17 mouse cellular contexts compared by ENCODE assay signal in genomic region chr3:130289220-130289619, GRCm38 (mm10).
DNase-seq lines count a peak whose midpoint lies in the region; ATAC-seq lines count a peak whose summit lies in the region.
"Had no signal": no experiment of that assay in that cellular context is flagged by ENCODE, and none has a peak within 500 bp of the region (broad histone marks: within the 10 kb centered on the region; RNA-seq: fewer than 3 reads in every experiment).

No protein-coding gene starts in this region.

- no peak overlapping the region for H3K4me2 ChIP-seq in forebrain, embryonic 13.5 days
- no peak overlapping the region for H3K4me2 ChIP-seq in forebrain, embryonic 11.5 days (ENCODE audit: low read depth, low read length, severe bottlenecking)
- no peak overlapping the region for H3K4me2 ChIP-seq in hindbrain, embryonic 14.5 days (replicated peaks)
- H3K4me2 ChIP-seq in hindbrain, embryonic 13.5 days, result no peak overlapping the region
- no peak overlapping the region for H3K4me2 ChIP-seq in midbrain, embryonic 12.5 days (replicated peaks)
- H3K4me2 ChIP-seq: embryonic facial prominence, embryonic 12.5 days; intestine, embryonic 15.5 days had no signal

- no peaks in the 10 kb centered on the region for H3K9me3 ChIP-seq in forebrain, embryonic 13.5 days (replicated peaks)
- no peaks in the 10 kb centered on the region for H3K9me3 ChIP-seq in forebrain, embryonic 11.5 days (ENCODE audit: control insufficient read depth, low read length)
- H3K9me3 ChIP-seq in hindbrain, embryonic 14.5 days (ENCODE audit: control insufficient read depth, low read length), result no peaks in the 10 kb centered on the region
- H3K9me3 ChIP-seq in hindbrain, embryonic 13.5 days, result no peaks in the 10 kb centered on the region
- H3K9me3 ChIP-seq in midbrain, embryonic 12.5 days, result no peaks in the 10 kb centered on the region
- H3K9me3 ChIP-seq: embryonic facial prominence, embryonic 12.5 days; heart, embryonic 10.5 days; hindbrain, embryonic 10.5 days; intestine, embryonic 15.5 days had no signal

- no peak overlapping the region for H3K9ac ChIP-seq in forebrain, embryonic 13.5 days
- H3K9ac ChIP-seq in forebrain, embryonic 11.5 days (ENCODE audit: low read length), result no peak overlapping the region
- H3K9ac ChIP-seq in hindbrain, embryonic 14.5 days, result no peak overlapping the region
- no peak overlapping the region for H3K9ac ChIP-seq in hindbrain, embryonic 13.5 days
- no peak overlapping the region for H3K9ac ChIP-seq in midbrain, embryonic 12.5 days (replicated peaks)
- H3K9ac ChIP-seq: embryonic facial prominence, embryonic 12.5 days; intestine, embryonic 15.5 days had no signal

- WGBS in forebrain, embryonic 13.5 days, result 55% methylated on average over 3 of the region's 3 CpGs
- 76% methylated on average over 3 of the region's 3 CpGs for WGBS in forebrain, embryonic 11.5 days
- WGBS in hindbrain, embryonic 14.5 days, result 66% methylated on average over 3 of the region's 3 CpGs
- WGBS in hindbrain, embryonic 13.5 days, result 59% methylated on average over 3 of the region's 3 CpGs
- WGBS in midbrain, embryonic 12.5 days, result 71% methylated on average over 3 of the region's 3 CpGs

- no peaks in the 10 kb centered on the region for H3K36me3 ChIP-seq in forebrain, embryonic 13.5 days (ENCODE audit: poor library complexity, severe bottlenecking)
- H3K36me3 ChIP-seq in forebrain, embryonic 11.5 days (ENCODE audit: control insufficient read depth, insufficient read depth, low read length), result no peaks in the 10 kb centered on the region
- no peaks in the 10 kb centered on the region for H3K36me3 ChIP-seq in hindbrain, embryonic 14.5 days (replicated peaks; ENCODE audit: control insufficient read depth, insufficient read depth)
- H3K36me3 ChIP-seq in hindbrain, embryonic 13.5 days, result no peaks in the 10 kb centered on the region
- H3K36me3 ChIP-seq in midbrain, embryonic 12.5 days, result no peaks in the 10 kb centered on the region
- H3K36me3 ChIP-seq: embryonic facial prominence, embryonic 12.5 days; heart, embryonic 10.5 days; hindbrain, embryonic 10.5 days; intestine, embryonic 15.5 days had no signal

- H3K27me3 ChIP-seq in forebrain, embryonic 13.5 days, result no peaks in the 10 kb centered on the region
- no peaks in the 10 kb centered on the region for H3K27me3 ChIP-seq in forebrain, embryonic 11.5 days (ENCODE audit: control insufficient read depth, insufficient read depth, low read length)
- no peaks in the 10 kb centered on the region for H3K27me3 ChIP-seq in hindbrain, embryonic 14.5 days (ENCODE audit: control insufficient read depth, insufficient read depth, low read length)
- no peaks in the 10 kb centered on the region for H3K27me3 ChIP-seq in hindbrain, embryonic 13.5 days
- no peaks in the 10 kb centered on the region for H3K27me3 ChIP-seq in midbrain, embryonic 12.5 days
- H3K27me3 ChIP-seq: embryonic facial prominence, embryonic 12.5 days; intestine, embryonic 15.5 days had no signal

- peaks cover 36% of the 10 kb centered on the region for H3K4me1 ChIP-seq in forebrain, embryonic 13.5 days
- 0 out of 2 replicates have a peak, but pooled peaks cover 4% of the 10 kb centered on the region for H3K4me1 ChIP-seq in forebrain, embryonic 11.5 days (replicated peaks; ENCODE audit: control insufficient read depth, insufficient read depth, low read length)
- peaks cover 20% of the 10 kb centered on the region; the same call in 1 of the 2 replicates for H3K4me1 ChIP-seq in hindbrain, embryonic 14.5 days (replicated peaks; ENCODE audit: control insufficient read depth, insufficient read depth, low read length)
- H3K4me1 ChIP-seq in hindbrain, embryonic 13.5 days (replicated peaks), result peaks cover 10% of the 10 kb centered on the region; the same call in 1 of the 2 replicates
- H3K4me1 ChIP-seq in midbrain, embryonic 12.5 days, result peaks cover 19% of the 10 kb centered on the region
- H3K4me1 ChIP-seq: embryonic facial prominence, embryonic 12.5 days; heart, embryonic 10.5 days; intestine, embryonic 15.5 days had no signal

- no peak for DNase-seq in forebrain, embryonic 11.5 days (ENCODE audit: low spot score)
- DNase-seq in hindbrain, embryonic 14.5 days (ENCODE audit: low spot score), result no peak
- DNase-seq in left cerebral cortex, adult 9 months (ENCODE audit: low spot score in 2 of 2), result no peak
- no peak for DNase-seq in gastrocnemius, postnatal 25 days
- DNase-seq: adrenal gland, postnatal 10 days; cerebellum, adult 11-12 months; cerebellum, adult 9-10 months; cerebellum, postnatal 25 days; heart, adult 18-20 months; heart, postnatal 10 days had no signal

- no peak overlapping the region for H3K27ac ChIP-seq in forebrain, embryonic 13.5 days
- no peak overlapping the region for H3K27ac ChIP-seq in forebrain, embryonic 11.5 days (ENCODE audit: low read depth, low read length)
- peak overlapping the region; percentile 5; the same call in 1 of the 2 replicates for H3K27ac ChIP-seq in hindbrain, embryonic 14.5 days
- no peak overlapping the region for H3K27ac ChIP-seq in hindbrain, embryonic 13.5 days
- H3K27ac ChIP-seq in midbrain, embryonic 12.5 days (replicated peaks), result peak overlapping the region; percentile 63
- H3K27ac ChIP-seq: embryonic facial prominence, embryonic 12.5 days; heart, embryonic 10.5 days; hindbrain, embryonic 10.5 days; intestine, embryonic 15.5 days had no signal

- H3K4me3 ChIP-seq in forebrain, embryonic 13.5 days, result no peak overlapping the region
- H3K4me3 ChIP-seq in forebrain, embryonic 11.5 days (ENCODE audit: low read depth, low read length), result no peak overlapping the region
- no peak overlapping the region for H3K4me3 ChIP-seq in hindbrain, embryonic 14.5 days (replicated peaks; ENCODE audit: low read length)
- no peak overlapping the region for H3K4me3 ChIP-seq in hindbrain, embryonic 13.5 days
- H3K4me3 ChIP-seq in midbrain, embryonic 12.5 days, result no peak overlapping the region
- H3K4me3 ChIP-seq: embryonic facial prominence, embryonic 12.5 days; heart, embryonic 10.5 days; hindbrain, embryonic 10.5 days; intestine, embryonic 15.5 days had no signal

- ATAC-seq in forebrain, embryonic 13.5 days, result peak; percentile 52
- ATAC-seq in forebrain, embryonic 11.5 days (replicated peaks; ENCODE audit: low FRiP score), result no peak
- no peak for ATAC-seq in hindbrain, embryonic 14.5 days (ENCODE audit: low FRiP score)
- no peak for ATAC-seq in hindbrain, embryonic 13.5 days (ENCODE audit: low FRiP score)
- no peak for ATAC-seq in midbrain, embryonic 12.5 days (ENCODE audit: low FRiP score, low read depth)
- ATAC-seq: intestine, embryonic 15.5 days had no signal

Comparison
In these comparisons a context has a peak if more than half of its experiments do, and no peak if none do; other contexts are left out.
1. H3K27ac ChIP-seq: peak in hindbrain, embryonic 14.5 days (single experiment) and midbrain, embryonic 12.5 days (single experiment); none in forebrain, embryonic 13.5 days (single experiment), forebrain, embryonic 11.5 days (single experiment) and hindbrain, embryonic 13.5 days (single experiment).